Mouse (Mus musculus): ENCODE results near the gene Ifrd2. TPM values are rescaled to one million over a fixed set of nuclear protein-coding genes. Genes with fewer than 3 reads are reported as not detected.

The Ifrd2 gene
- total and polyA plus RNA-seq, 3 experiments = 147 to 292 TPM; not detected in 1

- TF ChIP-seq ZMIZ1 (IDR thresholded peaks at IDR 0.05; ENCODE audit: low read depth, low read length) (peak; percentile 26; the same call in 1 of the 2 replicates), MXI1 (IDR thresholded peaks at IDR 0.05; ENCODE audit: low read depth, low read length) (peak; percentile 47), MYB (IDR thresholded peaks at IDR 0.05; ENCODE audit: low read depth, low read length) (peak; percentile 51), TCF12 (IDR thresholded peaks at IDR 0.05; ENCODE audit: low read depth, low read length) (peak; percentile 50; the same call in 1 of the 2 replicates), CHD1 (IDR thresholded peaks at IDR 0.05; ENCODE audit: low read depth, low read length) (no peak), POLR2AphosphoS2 (IDR thresholded peaks at IDR 0.05; ENCODE audit: low read length) (peak; percentile 63; the same call in 1 of the 2 replicates), POLR2A (IDR thresholded peaks at IDR 0.05; ENCODE audit: control insufficient read depth in 1 of 2, insufficient read depth in 1 of 2, low read depth in 1 of 2, low read length in 2 of 2, poor library complexity in 1 of 2) (peak; percentile 62 to 82), EP300 (IDR thresholded peaks at IDR 0.05; ENCODE audit: low read depth in 1 of 2, low read length in 2 of 2) (peak in 1 of 2 experiments; percentile 38; a peak in 1 of 4 replicates), SIN3A (IDR thresholded peaks at IDR 0.05; ENCODE audit: low read length) (peak; percentile 81), NRF1 (IDR thresholded peaks at IDR 0.05; ENCODE audit: insufficient read depth, low read depth, low read length, poor library complexity, severe bottlenecking) (no peak), ELF1 (IDR thresholded peaks at IDR 0.05; ENCODE audit: low read depth, low read length) (peak; percentile 88), USF1 (IDR thresholded peaks at IDR 0.05; ENCODE audit: low read depth, low read length) (no peak), CHD2 (IDR thresholded peaks at IDR 0.05; ENCODE audit: low read length) (no peak), MAFK (IDR thresholded peaks at IDR 0.05; ENCODE audit: borderline replicate concordance, low read depth, low read length) (no peak), MAX (IDR thresholded peaks at IDR 0.05; ENCODE audit: low read length) (peak; percentile 9; the same call in 1 of the 2 replicates), TAL1 (IDR thresholded peaks at IDR 0.05; ENCODE audit: low read length) (no peak), TBP (IDR thresholded peaks at IDR 0.05; ENCODE audit: low read depth, low read length) (peak; percentile 52; the same call in 1 of the 2 replicates), JUND (IDR thresholded peaks at IDR 0.05; ENCODE audit: low read depth, low read length) (no peak), UBTF (IDR thresholded peaks at IDR 0.05; ENCODE audit: borderline replicate concordance, insufficient read depth, low read depth, low read length) (0 out of 2 replicates have a peak, but pooled peaks have one; percentile 68), MYC (IDR thresholded peaks at IDR 0.05; ENCODE audit: low read depth, low read length) (no peak), NELFE (IDR thresholded peaks at IDR 0.05; ENCODE audit: low read depth, low read length) (peak; percentile 74), RAD21 (IDR thresholded peaks at IDR 0.05; ENCODE audit: low read depth, low read length) (no peak)
- Histone ChIP-seq H3K9me3 (replicated peaks; ENCODE audit: insufficient read depth, low read length) (no peaks in the 10 kb centered on the region), H3K79me2 (ENCODE audit: control insufficient read depth, insufficient read depth, low read length, poor library complexity) (peaks cover 50% of the 10 kb centered on the region), H3K4me1 (ENCODE audit: control insufficient read depth in 1 of 2, insufficient read depth in 2 of 2, low read length in 2 of 2) (peaks cover 5 to 27% of the 10 kb centered on the region in 2 experiments; a peak in 3 of 4 replicates), H3K27ac (ENCODE audit: control insufficient read depth, low read depth, low read length) (peak overlapping the region; percentile 94), H3K9ac (ENCODE audit: control insufficient read depth, low read depth, low read length, poor library complexity, severe bottlenecking) (peak overlapping the region; percentile 98), H3K4me3 (ENCODE audit: control insufficient read depth in 1 of 2, insufficient read depth in 1 of 2, low read depth in 2 of 2, low read length in 2 of 2) (peak overlapping the region; percentile 73 to 88), H3K36me3 (ENCODE audit: control insufficient read depth in 1 of 2, insufficient read depth in 2 of 2, low read length in 2 of 2) (peaks cover 0 to 19% of the 10 kb centered on the region in 2 experiments; a peak in 2 of 4 replicates), H3K27me3 (ENCODE audit: control insufficient read depth in 1 of 2, insufficient read depth in 2 of 2, low read length in 2 of 2) (no peaks in the 10 kb centered on the region)
- DNase-seq (ENCODE audit: low read depth, low spot score) = peak; percentile 93
Observed at GRCm38 (mm10) chr9:107633091-107633660, 45.7 kb downstream of the Ifrd2 start.

Data from MEL (cell line).